Mouse (Mus musculus) liver (tissue): Measurements from ENCODE around the gene Rasgrp3.

Source experiments
- DNase-seq: peaks from one replicate; pipeline ENCODE4 v3.0.0-alpha.2; 2020; ENCODE audit warnings: mixed read lengths

The Rasgrp3 gene

GRCm38 (mm10) chr17:75505053-75505452, 69.4 kb downstream of the Rasgrp3 start:
- no peak for DNase-seq

GRCm38 (mm10) chr17:75506097-75506675, 70.5 kb downstream of the Rasgrp3 start:
- DNase-seq: no peak

- no peak for DNase-seq
Observed at GRCm38 (mm10) chr17:75506708-75507641, 71.3 kb downstream of the Rasgrp3 start.

GRCm38 (mm10) chr17:75509257-75509656, 73.6 kb downstream of the Rasgrp3 start:
- no peak for DNase-seq

GRCm38 (mm10) chr17:75516591-75516990, 80.9 kb downstream of the Rasgrp3 start:
- no peak for DNase-seq

GRCm38 (mm10) chr17:75518181-75518901, 82.6 kb downstream of the Rasgrp3 start:
- no peak for DNase-seq

GRCm38 (mm10) chr17:75519239-75519900, 83.7 kb downstream of the Rasgrp3 start:
- no peak for DNase-seq

- DNase-seq: no peak
Observed at GRCm38 (mm10) chr17:75521236-75521842, 85.6 kb downstream of the Rasgrp3 start.

GRCm38 (mm10) chr17:75522347-75523065, 86.8 kb downstream of the Rasgrp3 start:
- no peak for DNase-seq

- DNase-seq: peak; percentile 29
Observed at GRCm38 (mm10) chr17:75523812-75524211, 88.1 kb downstream of the Rasgrp3 start.

GRCm38 (mm10) chr17:75526411-75526810, 90.7 kb downstream of the Rasgrp3 start:
- no peak for DNase-seq

GRCm38 (mm10) chr17:75529222-75529935, 93.7 kb downstream of the Rasgrp3 start:
- no peak for DNase-seq

GRCm38 (mm10) chr17:75532469-75532986, 96.8 kb downstream of the Rasgrp3 start:
- no peak for DNase-seq

GRCm38 (mm10) chr17:75534314-75535020, 98.8 kb downstream of the Rasgrp3 start:
- no peak for DNase-seq

- no peak for DNase-seq
Observed at GRCm38 (mm10) chr17:75535612-75536011, 99.9 kb downstream of the Rasgrp3 start.

GRCm38 (mm10) chr17:75536396-75537049, 100.8 kb downstream of the Rasgrp3 start:
- no peak for DNase-seq

- no peak for DNase-seq
Observed at GRCm38 (mm10) chr17:75537050-75537445, 101.4 kb downstream of the Rasgrp3 start.

GRCm38 (mm10) chr17:75538431-75538830, 102.7 kb downstream of the Rasgrp3 start:
- DNase-seq: no peak

GRCm38 (mm10) chr17:75539130-75539529, 103.4 kb downstream of the Rasgrp3 start:
- DNase-seq: peak; percentile 38

GRCm38 (mm10) chr17:75539841-75540240, 104.1 kb downstream of the Rasgrp3 start:
- DNase-seq: no peak
